Mouse (Mus musculus): ENCODE measurements around the gene Ush1g. TPM values are rescaled to one million over a fixed set of nuclear protein-coding genes. Genes with fewer than 3 reads are reported as not detected.

Ush1g gene
- polyA plus RNA-seq, 1 experiment from 2014 or later = 0.05 TPM

DNA sequence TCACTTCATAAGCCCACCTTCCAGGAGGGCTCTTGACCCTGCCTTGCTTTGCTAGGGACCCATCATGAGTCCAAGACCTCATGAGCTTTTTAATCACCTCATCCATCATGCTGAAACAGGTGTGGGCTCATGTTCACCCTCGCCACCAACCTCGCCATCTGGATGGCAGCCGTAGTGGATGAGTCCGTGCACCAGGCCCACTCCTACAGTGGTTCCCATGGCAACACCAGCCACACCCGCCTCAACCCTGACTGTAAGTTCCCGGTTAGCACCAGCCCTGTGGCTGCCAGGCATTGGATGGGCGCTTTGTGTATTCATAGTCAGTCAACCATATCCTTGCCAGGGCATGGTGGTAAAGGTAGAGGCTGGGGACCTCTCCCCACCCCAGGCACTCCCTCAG, 4.9 kb upstream of the Ush1g start:
- no peak overlapping the region for H3K4me3 ChIP-seq (replicated peaks)
- H3K36me3 ChIP-seq = no peaks in the 10 kb centered on the region
- no peaks in the 10 kb centered on the region; the same call in 1 of the 2 replicates for H3K9me3 ChIP-seq
- H3K27me3 ChIP-seq = peaks cover 49% of the 10 kb centered on the region
- H3K27ac ChIP-seq = no peak overlapping the region
- 71% methylated on average over 7 of the region's 7 CpGs for WGBS
- H3K4me1 ChIP-seq (replicated peaks) = peaks cover 15% of the 10 kb centered on the region
- H3K9ac ChIP-seq (replicated peaks) = no peak overlapping the region
- ATAC-seq = no peak
- H3K4me2 ChIP-seq (replicated peaks) = no peak overlapping the region

DNA sequence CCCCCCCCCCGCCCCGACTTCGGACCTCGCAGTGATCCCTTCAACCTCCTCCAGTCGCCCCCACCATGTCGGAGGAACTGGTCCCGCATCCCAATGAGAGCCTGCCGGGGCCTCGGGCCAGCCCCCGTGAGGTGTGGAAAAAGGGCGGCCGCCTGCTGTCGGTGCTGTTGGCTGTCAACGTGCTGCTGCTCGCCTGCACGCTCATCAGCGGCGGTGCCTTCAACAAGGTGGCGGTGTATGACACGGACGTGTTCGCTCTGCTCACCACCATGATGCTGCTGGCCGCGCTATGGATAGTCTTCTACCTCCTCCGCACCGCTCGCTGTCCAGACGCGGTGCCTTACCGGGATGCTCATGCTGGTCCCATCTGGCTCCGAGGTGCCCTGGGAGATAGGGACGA, 1.5 kb upstream of the Ush1g start:
- peaks cover 34% of the 10 kb centered on the region for H3K4me1 ChIP-seq (replicated peaks)
- peaks cover 77% of the 10 kb centered on the region for H3K27me3 ChIP-seq
- WGBS = 23% methylated on average over 32 of the region's 32 CpGs
- H3K27ac ChIP-seq = no peak overlapping the region
- no peak overlapping the region for H3K4me3 ChIP-seq (replicated peaks)
- peak overlapping the region; percentile 5; the same call in 1 of the 2 replicates for H3K4me2 ChIP-seq (replicated peaks)
- no peaks in the 10 kb centered on the region for H3K36me3 ChIP-seq
- no peak for ATAC-seq
- no peak overlapping the region; the same call in 1 of the 2 replicates for H3K9ac ChIP-seq (replicated peaks)
- no peaks in the 10 kb centered on the region for H3K9me3 ChIP-seq

DNA sequence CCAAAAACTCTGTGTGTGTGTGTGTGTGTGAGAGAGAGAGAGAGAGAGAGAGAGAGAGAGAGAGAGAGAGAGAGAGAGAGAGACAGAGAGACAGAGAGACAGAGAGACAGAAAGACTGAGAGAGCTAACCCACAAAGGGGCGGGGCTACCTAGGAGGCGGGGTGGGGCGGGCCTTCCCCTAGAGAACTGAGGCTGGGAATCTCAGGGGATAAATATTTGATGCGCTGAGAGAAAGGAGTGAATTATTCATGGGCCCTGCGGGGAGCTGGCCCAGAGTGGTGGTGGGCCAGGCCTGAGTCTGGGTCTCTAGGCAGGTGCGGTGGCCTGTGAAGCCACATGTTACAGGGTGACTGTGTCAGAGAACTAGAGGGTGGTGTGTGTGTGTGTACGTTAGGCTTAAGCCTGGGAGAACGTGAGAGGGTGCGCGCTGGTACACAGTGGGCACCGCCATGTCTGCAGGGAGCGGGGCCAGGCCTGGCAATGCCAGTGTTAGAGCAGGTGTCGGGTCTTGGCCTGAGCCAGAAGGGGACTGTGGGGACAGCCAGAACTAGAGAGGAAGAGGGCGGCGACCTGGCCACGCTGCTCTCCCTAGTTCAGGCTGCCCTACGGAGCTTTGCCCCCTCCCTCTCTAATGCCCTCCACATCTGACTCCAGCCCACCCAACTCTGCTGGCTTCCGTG, 2.0 kb downstream of the Ush1g start:
- Histone ChIP-seq H3K9ac (replicated peaks) (no peak overlapping the region), H3K36me3 (no peaks in the 10 kb centered on the region), H3K9me3 (no peaks in the 10 kb centered on the region), H3K27me3 (peaks cover 100% of the 10 kb centered on the region), H3K4me2 (replicated peaks) (no peak overlapping the region), H3K4me3 (replicated peaks) (no peak overlapping the region), H3K27ac (no peak overlapping the region), H3K4me1 (replicated peaks) (peaks cover 40% of the 10 kb centered on the region)
- peak; percentile 44; the same call in 1 of the 2 replicates for ATAC-seq
- 4% methylated on average over 18 of the region's 18 CpGs for WGBS

DNA sequence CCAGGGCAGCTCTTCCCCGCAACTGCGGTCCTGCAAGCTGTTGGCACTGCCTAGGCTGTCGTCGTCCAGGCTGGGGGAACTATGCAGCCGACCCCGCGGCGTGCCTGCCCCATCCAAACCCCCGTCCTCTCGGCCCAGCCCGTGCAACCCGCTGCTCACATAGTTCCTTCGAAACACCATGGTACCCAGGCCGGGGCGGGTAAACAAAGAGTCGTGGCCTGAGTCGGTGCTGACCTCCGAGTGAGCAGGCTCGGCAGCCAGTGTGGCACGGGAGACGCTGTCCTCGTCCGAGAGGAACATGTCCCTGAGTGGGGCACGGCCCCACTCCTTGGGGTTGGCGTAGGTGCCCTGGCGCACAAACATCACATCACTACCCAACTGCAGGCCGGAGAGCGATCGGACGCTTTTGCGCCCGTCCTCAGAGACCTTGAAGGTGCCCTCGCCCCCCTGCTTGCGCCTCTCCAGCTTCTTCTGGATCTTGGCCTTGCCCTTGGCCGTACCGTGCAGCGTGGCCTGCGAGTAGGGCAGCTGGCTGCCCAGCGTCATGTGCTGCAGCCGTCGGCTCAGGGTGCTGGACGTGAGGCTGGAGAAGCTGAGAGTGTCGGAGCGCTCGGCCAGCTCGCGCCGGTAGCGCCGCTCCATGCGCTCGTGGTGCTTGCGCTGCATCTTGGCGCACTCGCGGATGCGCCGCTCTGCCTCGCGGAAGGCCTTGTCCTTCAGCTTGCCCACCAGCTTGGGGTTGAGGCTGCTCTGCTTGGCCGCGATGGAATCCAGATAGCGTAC, 3.4 kb downstream of the Ush1g start:
- Histone ChIP-seq H3K4me1 (replicated peaks) (peaks cover 38% of the 10 kb centered on the region), H3K4me3 (replicated peaks) (peak overlapping the region; percentile 7), H3K27me3 (peaks cover 98% of the 10 kb centered on the region), H3K9me3 (no peaks in the 10 kb centered on the region), H3K9ac (replicated peaks) (no peak overlapping the region), H3K36me3 (no peaks in the 10 kb centered on the region), H3K27ac (no peak overlapping the region), H3K4me2 (replicated peaks) (peak overlapping the region; percentile 3)
- ATAC-seq = no peak
- 4% methylated on average over 63 of the region's 63 CpGs for WGBS

DNA sequence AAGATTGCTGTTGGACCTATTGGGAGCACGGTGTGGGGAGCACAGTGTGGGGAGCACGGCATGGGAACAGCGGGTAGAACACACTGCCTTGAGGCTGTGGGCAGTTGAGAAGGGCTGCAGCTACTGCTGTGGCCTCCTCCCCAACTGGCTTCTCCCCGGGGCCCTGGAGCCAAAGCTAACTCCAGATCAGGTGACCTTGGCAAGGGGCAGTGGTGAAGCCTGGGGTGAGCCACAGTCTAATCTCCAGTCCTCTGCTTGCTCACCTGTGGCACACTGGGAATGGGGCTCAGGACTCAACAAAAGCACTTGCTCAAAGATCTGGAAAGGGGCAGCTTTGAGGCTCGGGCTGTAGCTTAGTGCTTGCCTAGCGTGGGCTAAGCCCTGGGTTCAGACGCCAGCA, 4.6 kb downstream of the Ush1g start:
- Histone ChIP-seq H3K4me1 (replicated peaks) (peaks cover 30% of the 10 kb centered on the region), H3K9ac (replicated peaks) (no peak overlapping the region), H3K4me2 (replicated peaks) (no peak overlapping the region), H3K4me3 (replicated peaks) (no peak overlapping the region), H3K27ac (no peak overlapping the region), H3K9me3 (no peaks in the 10 kb centered on the region), H3K36me3 (no peaks in the 10 kb centered on the region), H3K27me3 (peaks cover 98% of the 10 kb centered on the region)
- no peak for ATAC-seq
- WGBS = 64% methylated on average over 7 of the region's 7 CpGs

DNA sequence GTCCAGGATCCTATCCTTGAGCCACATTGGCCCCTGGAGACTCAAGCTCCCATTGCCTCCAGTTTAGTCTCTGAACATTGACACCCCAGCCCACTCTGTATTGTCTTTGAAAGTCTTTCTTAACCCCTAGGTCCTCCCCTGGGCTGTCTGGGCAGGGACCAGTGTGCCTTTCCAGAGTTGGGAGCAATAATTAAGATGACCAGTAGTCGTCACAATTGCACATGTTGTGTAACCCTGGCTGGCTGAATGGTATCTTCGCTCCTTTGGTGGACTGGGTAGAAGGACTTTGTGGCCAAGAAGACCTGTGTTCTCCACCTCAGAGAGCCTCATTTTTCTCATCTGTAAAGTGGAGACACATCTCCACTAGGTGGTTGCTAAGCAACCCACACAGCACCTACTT, 7.6 kb downstream of the Ush1g start:
- no peaks in the 10 kb centered on the region for H3K9me3 ChIP-seq
- H3K27me3 ChIP-seq = peaks cover 71% of the 10 kb centered on the region
- peaks cover 12% of the 10 kb centered on the region for H3K4me1 ChIP-seq (replicated peaks)
- no peak overlapping the region for H3K9ac ChIP-seq (replicated peaks)
- 45% methylated on average over 2 of the region's 2 CpGs for WGBS
- no peak overlapping the region for H3K4me3 ChIP-seq (replicated peaks)
- H3K4me2 ChIP-seq (replicated peaks) = no peak overlapping the region
- no peaks in the 10 kb centered on the region for H3K36me3 ChIP-seq
- H3K27ac ChIP-seq = no peak overlapping the region
- ATAC-seq = no peak

DNA sequence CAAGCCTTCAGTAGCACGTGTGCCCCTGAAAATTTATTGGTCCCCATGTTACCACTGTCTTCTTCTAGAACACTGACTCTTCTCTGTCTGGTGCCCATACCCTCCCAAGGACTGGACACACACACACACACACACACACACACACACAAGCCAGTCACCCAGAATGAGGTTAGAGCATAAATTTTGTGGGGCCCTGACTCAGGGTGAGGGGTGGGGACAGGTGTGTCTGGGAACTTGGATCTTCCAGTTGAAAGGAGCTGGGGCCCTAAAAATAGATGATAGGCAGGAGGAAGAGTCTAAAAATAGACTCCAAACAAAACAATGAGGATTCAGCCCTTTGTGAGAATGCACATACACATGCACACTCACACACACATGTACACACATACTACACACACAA, 13.1 kb downstream of the Ush1g start:
- no peak overlapping the region for H3K4me2 ChIP-seq (replicated peaks)
- WGBS = 72% methylated on average over 1 of the region's 1 CpGs
- ATAC-seq = no peak

DNA sequence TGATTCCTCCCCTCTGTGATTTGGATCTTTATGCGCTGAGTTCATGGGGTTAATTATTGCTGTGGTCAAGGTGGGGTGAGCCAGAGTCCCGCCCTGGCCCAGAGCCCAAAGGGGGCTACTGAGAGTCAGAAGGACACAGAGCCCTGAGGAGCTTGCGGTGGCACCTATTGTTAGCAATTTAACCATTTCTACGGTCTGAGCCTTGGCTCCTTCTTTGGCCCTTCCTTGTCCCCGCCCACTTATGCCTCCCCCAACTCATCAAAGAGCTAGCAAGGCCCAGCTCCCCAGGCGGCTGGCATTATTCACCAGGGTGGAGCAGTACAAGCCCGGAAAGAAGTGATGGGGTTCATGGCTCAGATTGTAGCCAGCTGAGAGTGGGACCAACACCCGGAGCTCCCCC, 15.0 kb downstream of the Ush1g start, which contains the start of gene Otop2:
Otop2 (plus strand) TSS at position 301 of the 400 bp plus-strand sequence.
- H3K27ac ChIP-seq = no peak within 1 kb of the TSS
- H3K9me3 ChIP-seq = no peaks in the 10 kb centered on the region
- no peak for ATAC-seq
- H3K27me3 ChIP-seq = 0 out of 2 replicates have a peak, but pooled peaks cover 7% of the 10 kb centered on the region
- H3K36me3 ChIP-seq = no peaks in the 10 kb centered on the region
- 0 out of 2 replicates have a peak, but pooled peaks cover 6% of the 10 kb centered on the region for H3K4me1 ChIP-seq (replicated peaks)
- H3K9ac ChIP-seq (replicated peaks) = no peak within 1 kb of the TSS
- no peak within 1 kb of the TSS for H3K4me2 ChIP-seq (replicated peaks)
- H3K4me3 ChIP-seq (replicated peaks) = no peak within 1 kb of the TSS
- 15% methylated on average over 8 of the region's 8 CpGs for WGBS

More for the DNA sequence above, 13.1 kb downstream of the Ush1g start:
- Histone ChIP-seq H3K4me1 (replicated peaks) (0 out of 2 replicates have a peak, but pooled peaks cover 6% of the 10 kb centered on the region), H3K9me3 (no peaks in the 10 kb centered on the region), H3K27ac (no peak overlapping the region), H3K27me3 (peaks cover 24% of the 10 kb centered on the region), H3K36me3 (no peaks in the 10 kb centered on the region), H3K4me3 (replicated peaks) (no peak overlapping the region), H3K9ac (replicated peaks) (no peak overlapping the region)

DNA sequence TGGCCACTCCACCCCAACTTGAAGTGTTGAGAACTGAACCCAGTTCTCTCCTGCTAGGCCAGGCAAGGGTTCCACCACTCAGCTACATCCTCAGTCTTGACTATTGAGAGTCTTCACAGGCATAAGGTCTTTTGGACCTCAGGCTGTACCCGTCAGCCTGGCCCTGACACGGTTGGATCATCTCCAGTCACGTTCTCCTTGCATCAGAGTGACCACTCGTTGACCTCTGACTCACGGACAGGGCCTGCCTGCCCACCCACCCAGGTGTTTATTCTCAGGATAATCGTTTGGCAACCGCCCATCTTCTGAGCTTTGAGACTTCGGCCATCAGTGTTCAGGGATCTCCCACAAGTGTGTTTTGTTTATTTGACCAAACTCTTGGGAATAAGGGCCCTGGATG, 18.7 kb downstream of the Ush1g start:
- 0 out of 2 replicates have a peak, but pooled peaks cover 7% of the 10 kb centered on the region for H3K27me3 ChIP-seq
- no peaks in the 10 kb centered on the region for H3K9me3 ChIP-seq
- no peak overlapping the region for H3K4me2 ChIP-seq (replicated peaks)
- H3K4me1 ChIP-seq (replicated peaks) = 0 out of 2 replicates have a peak, but pooled peaks cover 6% of the 10 kb centered on the region
- no peak overlapping the region for H3K4me3 ChIP-seq (replicated peaks)
- no peak for ATAC-seq
- no peaks in the 10 kb centered on the region for H3K36me3 ChIP-seq
- no peak overlapping the region for H3K27ac ChIP-seq
- H3K9ac ChIP-seq (replicated peaks) = no peak overlapping the region
- WGBS = 80% methylated on average over 8 of the region's 8 CpGs

DNA sequence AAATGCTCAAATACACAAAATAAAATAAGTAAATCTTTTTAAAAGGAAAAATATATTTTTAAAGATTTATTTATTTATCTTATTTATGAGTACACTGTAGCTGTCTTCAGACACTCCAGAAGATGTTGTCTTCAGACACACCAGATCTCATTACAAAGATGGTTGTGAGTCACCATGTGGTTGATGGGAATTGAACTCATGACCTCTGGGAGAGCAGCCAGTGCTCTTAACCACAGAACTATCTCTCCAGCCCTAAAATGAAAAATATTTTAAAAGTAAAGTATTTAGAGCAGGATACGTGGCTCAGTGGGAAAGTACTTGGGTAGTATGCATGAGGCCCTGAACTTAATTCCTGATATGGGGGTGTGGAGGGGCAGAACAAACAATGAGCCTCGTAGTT, 20.5 kb downstream of the Ush1g start:
- no peak overlapping the region for H3K9ac ChIP-seq (replicated peaks)
- no peak overlapping the region for H3K4me3 ChIP-seq (replicated peaks)
- H3K4me2 ChIP-seq (replicated peaks) = no peak overlapping the region
- H3K4me1 ChIP-seq (replicated peaks) = peaks cover 11% of the 10 kb centered on the region
- ATAC-seq = no peak
- no peak overlapping the region for H3K27ac ChIP-seq
- no peaks in the 10 kb centered on the region for H3K9me3 ChIP-seq
- H3K36me3 ChIP-seq = no peaks in the 10 kb centered on the region
- H3K27me3 ChIP-seq = peaks cover 13% of the 10 kb centered on the region; the same call in 1 of the 2 replicates
- WGBS = 87% methylated on average over 2 of the region's 2 CpGs

DNA sequence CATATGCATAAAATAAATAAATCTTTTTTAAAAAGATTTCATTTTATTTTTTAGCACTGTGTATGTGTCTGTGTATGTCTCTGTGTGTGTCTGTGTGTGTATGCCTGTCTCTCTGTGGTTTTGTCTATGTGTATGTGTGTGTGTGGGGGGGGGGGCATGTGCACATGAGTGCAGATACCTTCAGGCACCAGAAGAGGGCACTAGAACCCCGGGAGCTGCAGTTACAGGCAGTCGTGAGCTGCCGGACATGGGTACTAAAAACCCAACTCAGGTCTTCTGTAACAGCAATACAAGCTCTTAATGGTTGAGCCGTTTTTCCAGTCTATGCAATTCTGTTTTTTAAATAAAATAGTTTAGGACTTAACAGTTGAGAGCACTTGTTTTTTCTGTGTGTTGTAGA, 21.1 kb downstream of the Ush1g start:
- Histone ChIP-seq H3K9me3 (no peaks in the 10 kb centered on the region), H3K4me2 (replicated peaks) (no peak overlapping the region), H3K9ac (replicated peaks) (no peak overlapping the region), H3K4me3 (replicated peaks) (no peak overlapping the region), H3K4me1 (replicated peaks) (peaks cover 11% of the 10 kb centered on the region), H3K27ac (no peak overlapping the region), H3K36me3 (no peaks in the 10 kb centered on the region), H3K27me3 (peaks cover 17% of the 10 kb centered on the region; the same call in 1 of the 2 replicates)
- 83% methylated on average over 4 of the region's 4 CpGs for WGBS
- no peak for ATAC-seq

DNA sequence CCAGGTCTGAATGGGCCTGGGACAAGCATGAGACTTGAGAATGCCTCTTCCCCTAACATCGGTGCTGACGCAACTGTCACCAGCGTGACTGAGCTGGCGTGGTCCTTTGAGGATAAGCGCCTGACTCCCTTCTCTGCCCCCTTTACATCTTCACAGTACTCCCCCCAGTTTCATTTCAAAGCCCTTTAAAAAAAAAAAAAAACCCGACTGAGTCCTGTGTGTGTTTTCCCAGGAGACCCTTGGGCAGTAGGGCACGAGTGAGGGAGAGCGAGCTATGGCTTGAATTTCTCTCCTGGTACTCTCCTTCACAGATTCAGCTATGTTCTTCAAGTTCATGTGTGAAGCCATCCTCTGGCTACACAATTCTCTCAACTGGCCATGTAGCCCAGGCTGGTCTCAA, 23.7 kb downstream of the Ush1g start:
- no peaks in the 10 kb centered on the region for H3K36me3 ChIP-seq
- 63% methylated on average over 8 of the region's 8 CpGs for WGBS
- no peak for ATAC-seq
- H3K9ac ChIP-seq (replicated peaks) = no peak overlapping the region
- H3K27me3 ChIP-seq = peaks cover 17% of the 10 kb centered on the region; the same call in 1 of the 2 replicates
- H3K4me2 ChIP-seq (replicated peaks) = 0 out of 2 replicates have a peak overlapping the region, but pooled peaks have one; percentile 85
- H3K4me1 ChIP-seq (replicated peaks) = peaks cover 11% of the 10 kb centered on the region
- no peak overlapping the region for H3K27ac ChIP-seq
- H3K4me3 ChIP-seq (replicated peaks) = no peak overlapping the region
- H3K9me3 ChIP-seq = no peaks in the 10 kb centered on the region

Data from midbrain, embryonic 13.5 days (tissue).